Mouse (Mus musculus) heart, adult 2 months (tissue): Measurements from ENCODE around the gene Gm7138. TPM values are rescaled to one million over a fixed set of nuclear protein-coding genes. Genes with fewer than 3 reads are reported as not detected.
"Not testable (repeated sequence)": the region's sequence is repeated elsewhere in the genome, so short reads cannot be mapped to it uniquely, and the experiment has no call there.

Source experiments
- DNase-seq, 2 experiments: peaks; one replicate each; pipeline ENCODE4 v3.0.0; 2021
- H3K27ac ChIP-seq: fragments of 200-600 bp; 2 replicates; pipeline ENCODE4 v1.8.1; 2022
- H3K27me3 ChIP-seq: fragments of 200-500 bp; 2 replicates; pipeline ENCODE4 v1.6.1; 2012; ENCODE audit warnings: mild to moderate bottlenecking, low read length, inconsistent platforms, mixed read lengths; ENCODE audit not compliant: control insufficient read depth, insufficient read depth
- H3K36me3 ChIP-seq: fragments of 200-500 bp; 2 replicates; pipeline ENCODE4 v1.6.1; 2012; ENCODE audit warnings: low read length, inconsistent platforms; ENCODE audit not compliant: control insufficient read depth, insufficient read depth
- H3K4me1 ChIP-seq: fragments of 200-500 bp; 2 replicates; pipeline ENCODE4 v1.6.1; 2011; ENCODE audit warnings: low read length; ENCODE audit not compliant: control insufficient read depth, insufficient read depth
- H3K4me3 ChIP-seq: fragments of 200-600 bp; 2 replicates; pipeline ENCODE4 v1.8.1; 2022
- H3K79me2 ChIP-seq: fragments of 200-500 bp; replicated peaks from 2 replicates; pipeline ENCODE4 v1.6.1; 2012; ENCODE audit warnings: mild to moderate bottlenecking, inconsistent platforms, low read length, moderate library complexity, mixed read lengths; ENCODE audit not compliant: control insufficient read depth, insufficient read depth
- H3K9ac ChIP-seq: fragments of 200-500 bp; 2 replicates; pipeline ENCODE4 v1.6.1; 2012; ENCODE audit warnings: low read depth, mild to moderate bottlenecking, control low read depth, inconsistent platforms, low read length, mixed read lengths
- CTCF ChIP-seq: fragments of 200-600 bp; IDR thresholded peaks from 2 replicates; pipeline ENCODE4 v1.8.1; 2022; ENCODE audit warnings: antibody characterized with exemption, mild to moderate bottlenecking, moderate library complexity
- EP300 ChIP-seq: fragments of 200-500 bp; IDR thresholded peaks from 2 replicates; pipeline ENCODE4 v1.6.1; 2011; ENCODE audit warnings: low read depth, low read length, control low read depth; ENCODE audit not compliant: insufficient read depth
- POLR2A ChIP-seq: fragments of 200-500 bp; IDR thresholded peaks from 2 replicates; pipeline ENCODE4 v1.6.1; 2011; ENCODE audit warnings: mild to moderate bottlenecking, low read depth, low read length, control low read depth; ENCODE audit not compliant: insufficient read depth
- WGBS: fragments of 180-500 bp; shearing (Covaris S2); methylation state at CpG from one replicate; pipeline ENCODE4 v1.1.7; 2018; 5-methylcytosine and 5-hydroxymethylcytosine counted together
- intact Hi-C: fragments of 180-260 bp; cut with DNase I; formaldehyde crosslinking; loops from one replicate; pipeline ENCODE4 v1.15.1; 2025
- polyA plus RNA-seq: library from polyadenylated mRNA; depleted of rRNA; stranded (reverse); fragments of >200 nt; gene quantifications from 2 replicates; pipeline ENCODE4 v1.2.3, GENCODE M21; 2012
- total RNA-seq, 2 experiments: library from RNA; stranded (reverse); gene quantifications; 2 replicates each; pipeline ENCODE4 v1.2.3; 2021

The Gm7138 gene
- total and polyA plus RNA-seq, 3 experiments, result not detected

GRCm38 (mm10) chr10:77804095-77804494, 27.4 kb upstream of the Gm7138 start:
- Histone ChIP-seq H3K4me3 (no peak overlapping the region), H3K27me3 (no peaks in the 10 kb centered on the region), H3K27ac (no peak overlapping the region), H3K4me1 (no peaks in the 10 kb centered on the region), H3K36me3 (no peaks in the 10 kb centered on the region), H3K79me2 (no peaks in the 10 kb centered on the region), H3K9ac (no peak overlapping the region)
- DNase-seq, result no peak
- TF ChIP-seq CTCF (no peak), EP300 (no peak), POLR2A (no peak)
- intact Hi-C loops, result no loop called here
- WGBS, result 57% methylated on average over 3 of the region's 3 CpGs

- Histone ChIP-seq H3K9ac (no peak within 1 kb of the TSS), H3K27ac (no peak within 1 kb of the TSS), H3K36me3 (no peaks in the 10 kb centered on the region), H3K79me2 (no peaks in the 10 kb centered on the region), H3K4me1 (no peaks in the 10 kb centered on the region), H3K4me3 (no peak within 1 kb of the TSS), H3K27me3 (no peaks in the 10 kb centered on the region)
- TF ChIP-seq EP300, result no peak
- TF ChIP-seq CTCF, result no peak
- no peak for TF ChIP-seq POLR2A
- WGBS, result 71% methylated on average over 8 of the region's 8 CpGs
- intact Hi-C loops, result loop anchor here (5.0 kb wide), 1 partner anchor 172 kb away; no protein-coding TSS in a partner anchor
- no peak for DNase-seq
Observed at GRCm38 (mm10) chr10:77798921-77799508, 22.3 kb upstream of the Gm7138 start, which contains the start of gene Gm19668. Gene Gm19668 (minus strand): TSS chr10:77799133.

- H3K9ac ChIP-seq, H3K27me3 ChIP-seq, DNase-seq, H3K27ac ChIP-seq, H3K36me3 ChIP-seq, H3K4me1 ChIP-seq, H3K4me3 ChIP-seq, H3K79me2 ChIP-seq: not testable (repeated sequence)
- WGBS, result 57% methylated on average over 3 of the region's 3 CpGs
- intact Hi-C loops, result loop anchor here (5.0 kb wide), 1 partner anchor 171 kb away; no protein-coding TSS in a partner anchor
Observed at GRCm38 (mm10) chr10:77798164-77798920, 21.6 kb upstream of the Gm7138 start.

- Histone ChIP-seq H3K36me3 (no peaks in the 10 kb centered on the region), H3K4me3 (no peak overlapping the region), H3K9ac (no peak overlapping the region), H3K27me3 (no peaks in the 10 kb centered on the region), H3K4me1 (no peaks in the 10 kb centered on the region; the same call in 1 of the 2 replicates), H3K27ac (no peak overlapping the region), H3K79me2 (no peaks in the 10 kb centered on the region)
- WGBS, result 8% methylated on average over 3 of the region's 3 CpGs
- intact Hi-C loops, result loop anchor here (5.0 kb wide), 1 partner anchor 170 kb away; no protein-coding TSS in a partner anchor
- DNase-seq, result no peak
- TF ChIP-seq CTCF (no peak), EP300 (no peak), POLR2A (no peak)
Observed at GRCm38 (mm10) chr10:77797677-77798076, 20.9 kb upstream of the Gm7138 start.

GRCm38 (mm10) chr10:77794976-77795375, 18.2 kb upstream of the Gm7138 start, which contains the start of gene Gm9639:
Gene Gm9639 (minus strand): TSS chr10:77795076.
- DNase-seq, result no peak
- Histone ChIP-seq H3K4me1 (no peaks in the 10 kb centered on the region; the same call in 1 of the 2 replicates), H3K4me3 (no peak within 1 kb of the TSS), H3K27me3 (no peaks in the 10 kb centered on the region), H3K36me3 (no peaks in the 10 kb centered on the region), H3K27ac (no peak within 1 kb of the TSS), H3K79me2 (no peaks in the 10 kb centered on the region), H3K9ac (no peak within 1 kb of the TSS)
- WGBS, result 48% methylated on average over 2 of the region's 2 CpGs
- TF ChIP-seq CTCF (no peak), EP300 (no peak), POLR2A (no peak)
- intact Hi-C loops, result loop anchor here (5.0 kb wide), 1 partner anchor 168 kb away; no protein-coding TSS in a partner anchor

GRCm38 (mm10) chr10:77788621-77789020, 11.9 kb upstream of the Gm7138 start:
- WGBS, result 68% methylated on average over 2 of the region's 2 CpGs
- intact Hi-C loops, result no loop called here
- no peak for TF ChIP-seq CTCF
- no peak for TF ChIP-seq EP300
- no peak for TF ChIP-seq POLR2A
- no peaks in the 10 kb centered on the region for H3K27me3 ChIP-seq
- no peak overlapping the region for H3K27ac ChIP-seq
- H3K4me3 ChIP-seq, result no peak overlapping the region
- DNase-seq, result no peak
- H3K79me2 ChIP-seq, result no peaks in the 10 kb centered on the region
- no peaks in the 10 kb centered on the region; the same call in 1 of the 2 replicates for H3K4me1 ChIP-seq
- no peak overlapping the region for H3K9ac ChIP-seq
- H3K36me3 ChIP-seq, result no peaks in the 10 kb centered on the region

- H3K27ac ChIP-seq, result not testable (repeated sequence)
Observed at GRCm38 (mm10) chr10:77787876-77788275, 11.1 kb upstream of the Gm7138 start, which contains the start of gene Gm7137. Gene Gm7137 (minus strand): TSS chr10:77788200.

GRCm38 (mm10) chr10:77783396-77783795, 6.7 kb upstream of the Gm7138 start:
- H3K4me1 ChIP-seq, H3K27ac ChIP-seq, H3K4me3 ChIP-seq, H3K9ac ChIP-seq, H3K27me3 ChIP-seq, H3K36me3 ChIP-seq, H3K79me2 ChIP-seq, intact Hi-C loops, DNase-seq: not testable (repeated sequence)
- WGBS, result 72% methylated on average over 3 of the region's 3 CpGs

More at GRCm38 (mm10) chr10:77787876-77788275, 11.1 kb upstream of the Gm7138 start, which contains the start of gene Gm7137:
- H3K27me3 ChIP-seq, H3K4me1 ChIP-seq, H3K9ac ChIP-seq, H3K79me2 ChIP-seq, intact Hi-C loops, H3K4me3 ChIP-seq, H3K36me3 ChIP-seq: not testable (repeated sequence)
- 45% methylated on average over 1 of the region's 1 CpGs for whole genome bisulfite sequencing
- DNase-seq, result peak; percentile 29 to 56
